Mouse (Mus musculus): ENCODE data around the gene Palm3.
A peak's percentile ranks its signal among the peaks of the same experiment; 100 is the strongest.

The Palm3 gene

DNA sequence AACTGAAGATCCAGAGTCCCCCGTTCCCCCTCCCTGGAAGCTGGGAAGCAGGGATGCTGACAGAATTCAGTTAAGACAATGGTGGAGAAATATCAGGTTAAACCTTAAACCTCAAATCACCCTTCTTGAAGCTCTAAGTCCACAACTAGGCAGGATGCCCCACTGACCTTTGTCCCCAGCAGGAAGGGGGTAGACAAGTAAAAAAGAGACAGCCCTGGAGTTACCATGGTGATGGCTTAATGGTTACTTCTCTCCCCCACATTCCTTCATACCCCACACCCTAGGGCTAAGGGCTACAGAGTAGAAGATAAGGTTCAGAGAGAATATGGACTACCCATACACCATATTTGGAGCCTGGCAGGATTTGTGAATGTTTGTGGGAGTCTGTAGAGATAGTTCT, 2.4 kb downstream of the Palm3 start:
- no peak for DNase-seq (ENCODE audit: low spot score in 2 of 2)

DNA sequence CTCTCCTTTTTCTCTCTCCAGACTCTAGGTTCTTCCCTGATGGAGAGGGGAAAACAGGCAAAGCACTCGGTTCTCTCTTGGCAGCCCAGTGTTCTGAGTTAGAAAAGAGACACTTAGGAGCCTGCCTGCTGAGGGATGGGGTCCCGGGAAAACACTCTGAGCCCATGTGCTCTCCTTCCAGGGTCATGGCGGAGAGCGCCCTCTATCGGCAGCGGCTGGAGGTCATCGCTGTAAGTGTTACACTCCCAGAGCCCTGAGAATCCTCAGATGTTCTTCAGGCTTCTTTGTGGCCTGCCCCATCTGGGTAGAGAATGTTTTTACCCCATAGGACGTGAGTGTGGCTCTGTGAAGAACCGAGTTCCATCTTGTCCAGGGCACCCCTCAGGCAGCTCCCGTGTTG, 2.9 kb downstream of the Palm3 start:
- no peak for DNase-seq (ENCODE audit: low spot score in 2 of 2)

DNA sequence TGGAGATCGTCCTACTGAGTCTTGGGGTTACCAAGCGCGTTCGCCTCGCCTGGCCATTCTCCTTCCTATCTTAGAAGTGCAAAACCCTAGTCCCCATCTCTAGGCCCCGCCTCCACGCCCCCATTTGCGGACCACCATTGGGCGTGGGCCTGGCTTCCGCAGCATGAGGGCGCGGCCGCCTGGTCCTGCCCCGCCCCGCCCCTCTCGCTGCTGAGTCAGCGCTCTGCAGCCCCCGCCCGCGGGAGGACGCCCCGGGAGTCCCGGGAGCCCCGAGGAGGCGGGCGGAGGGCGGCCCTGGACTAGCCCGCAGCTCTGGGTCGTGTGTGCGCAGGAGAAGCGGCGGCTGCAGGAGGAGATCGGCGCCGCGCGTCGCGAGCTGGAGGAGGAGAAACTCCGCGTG, 4.6 kb downstream of the Palm3 start:
- no peak for DNase-seq (ENCODE audit: low spot score in 2 of 2)

DNA sequence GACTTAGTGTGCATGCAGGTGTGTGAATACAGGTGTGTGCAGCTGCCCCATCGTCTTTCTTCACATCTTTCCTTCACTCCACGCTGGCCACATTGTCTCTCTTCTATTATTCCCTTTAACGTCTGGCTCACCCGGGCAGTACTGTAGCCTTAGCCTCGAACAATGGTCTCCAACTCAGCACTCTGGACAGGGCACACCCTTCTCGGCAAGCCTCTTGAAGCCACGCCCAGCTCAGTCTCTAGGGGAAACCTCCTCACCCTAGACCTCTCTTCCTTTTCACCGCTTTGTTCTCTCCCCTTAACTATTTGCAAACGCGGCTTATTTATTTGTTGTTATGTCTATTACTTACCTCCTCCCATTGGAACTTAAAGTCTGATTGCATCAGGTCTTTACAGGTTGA, 6.2 kb downstream of the Palm3 start:
- no peak for DNase-seq (ENCODE audit: low spot score in 2 of 2)

DNA sequence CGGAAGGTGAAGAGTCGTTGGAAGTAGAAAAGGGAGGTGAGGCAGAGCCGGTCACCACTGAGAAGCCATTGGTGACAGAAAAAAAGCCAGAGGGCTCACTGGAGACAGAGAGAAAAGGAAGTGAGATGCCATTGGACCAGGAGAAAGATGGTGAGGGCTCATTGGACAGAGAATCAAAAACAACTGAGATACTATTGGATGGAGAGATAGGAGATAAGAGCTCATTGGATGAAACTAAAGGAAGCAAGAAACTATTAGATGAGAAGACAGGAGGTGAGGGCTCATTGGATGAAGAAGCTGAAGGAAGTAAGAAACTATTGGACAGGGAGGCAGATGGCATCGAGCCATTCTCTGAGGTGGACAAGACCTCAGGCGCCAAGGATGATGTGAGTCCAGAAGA, 8.0 kb downstream of the Palm3 start:
- DNase-seq (ENCODE audit: low spot score in 2 of 2): no peak

DNA sequence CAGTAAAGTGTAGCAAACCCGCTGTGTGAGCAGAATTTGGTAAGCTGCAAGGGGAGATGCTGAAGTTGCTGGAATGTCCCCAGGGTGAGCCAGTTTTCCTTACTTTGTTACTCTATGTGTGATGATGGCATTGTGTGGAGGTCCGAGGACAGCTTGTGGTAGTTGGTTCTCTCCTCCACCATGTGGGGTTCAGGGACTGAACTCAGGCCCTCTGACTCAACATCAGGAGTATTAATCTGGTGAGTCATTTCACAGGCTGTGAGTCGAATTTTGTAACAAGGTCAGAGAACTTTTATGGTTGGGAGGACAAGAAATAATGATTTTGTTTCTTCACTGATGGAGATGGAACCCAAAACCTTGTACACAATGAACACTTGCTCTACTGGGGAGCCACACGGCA, 11.5 kb downstream of the Palm3 start:
- no peak for DNase-seq (ENCODE audit: low spot score in 2 of 2)

DNA sequence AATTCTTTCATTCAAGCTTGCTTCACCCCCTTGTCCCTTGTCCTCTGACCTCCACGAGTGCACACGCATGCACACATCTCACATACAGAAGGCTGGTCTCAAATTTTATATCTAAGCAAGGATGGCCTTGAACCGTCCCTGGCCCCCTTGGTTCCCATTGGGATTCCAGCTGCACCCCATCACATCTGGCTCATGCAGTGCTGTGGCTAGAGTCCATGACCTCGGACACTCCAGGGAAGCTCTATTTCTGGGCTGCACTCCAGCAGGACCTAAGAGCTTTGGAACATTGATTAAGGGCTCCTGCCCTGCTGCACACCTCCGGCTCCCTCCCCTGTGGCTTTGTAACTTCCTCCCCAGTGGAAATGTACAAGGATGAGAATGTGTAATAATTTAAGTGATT, 16.7 kb downstream of the Palm3 start:
- DNase-seq (ENCODE audit: low spot score in 2 of 2): no peak

DNA sequence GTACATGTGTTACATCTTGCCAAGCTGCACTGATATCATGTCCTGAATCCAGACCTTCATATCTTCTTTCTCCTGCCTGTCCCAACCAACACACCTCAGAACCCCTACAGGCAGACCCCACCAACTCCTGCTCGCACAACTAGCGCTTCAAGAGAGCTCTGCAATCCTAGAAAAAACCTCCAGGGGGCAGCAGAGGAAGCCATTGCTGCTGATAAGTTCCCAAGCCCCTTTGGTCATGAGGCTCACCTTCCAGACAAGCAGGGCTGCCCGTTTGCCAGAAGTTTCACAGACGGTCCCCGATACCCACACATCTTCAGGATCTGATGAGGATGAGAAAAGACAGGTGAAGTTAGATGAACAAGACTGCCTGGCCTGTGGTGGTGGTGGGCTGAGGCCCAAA, 17.8 kb downstream of the Palm3 start:
- peak; percentile 58 to 68 for DNase-seq (ENCODE audit: low spot score in 2 of 2)

DNA sequence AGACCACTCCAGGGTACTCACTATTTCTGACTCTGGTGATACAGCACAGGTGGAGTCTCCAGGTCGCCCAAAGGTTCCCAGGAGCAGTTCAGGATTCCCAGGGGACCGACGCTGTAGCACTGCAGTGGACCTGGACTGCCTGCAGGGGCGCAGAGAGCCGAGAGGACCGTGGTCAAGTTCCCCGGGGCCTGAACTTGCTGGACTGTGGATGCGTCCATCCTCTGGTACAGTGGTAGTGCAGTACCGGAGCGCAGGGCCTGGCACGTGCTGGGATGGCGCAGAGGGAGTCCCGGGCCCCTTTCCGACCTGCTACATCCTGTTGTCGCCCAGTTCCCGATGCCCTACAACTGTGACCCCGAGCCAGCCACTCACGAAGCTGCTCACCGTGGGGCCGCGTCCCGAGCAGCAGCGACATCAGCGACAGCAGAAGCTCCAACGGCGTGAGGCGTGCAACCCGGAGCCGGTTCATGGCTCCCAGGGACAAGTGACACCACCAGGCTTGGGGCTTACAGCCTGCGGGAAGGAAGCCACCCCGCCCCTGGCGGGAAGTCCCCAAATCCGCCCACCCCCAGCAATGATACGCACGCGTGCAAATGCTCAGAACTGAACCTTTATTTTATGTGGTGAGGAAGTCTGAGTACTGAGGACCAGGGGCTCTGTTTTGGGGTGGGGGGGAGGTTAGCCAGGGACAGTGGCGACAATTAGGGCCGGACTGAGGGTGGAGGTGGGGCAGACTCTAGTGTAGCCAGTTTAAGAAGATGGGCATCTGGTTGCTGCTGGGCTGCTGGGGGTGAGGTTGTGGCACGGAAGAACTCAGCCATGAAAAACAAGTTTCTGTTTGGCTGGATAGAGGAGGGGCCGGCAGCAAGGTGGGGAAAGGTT, 21.0 kb downstream of the Palm3 start, which contains the start of gene Il27ra:
Gene Il27ra (minus strand): TSS at position 524 of the 882 bp plus-strand sequence.
- peak in 1 of 2 experiments; percentile 20 for DNase-seq (ENCODE audit: low spot score in 2 of 2)

DNA sequence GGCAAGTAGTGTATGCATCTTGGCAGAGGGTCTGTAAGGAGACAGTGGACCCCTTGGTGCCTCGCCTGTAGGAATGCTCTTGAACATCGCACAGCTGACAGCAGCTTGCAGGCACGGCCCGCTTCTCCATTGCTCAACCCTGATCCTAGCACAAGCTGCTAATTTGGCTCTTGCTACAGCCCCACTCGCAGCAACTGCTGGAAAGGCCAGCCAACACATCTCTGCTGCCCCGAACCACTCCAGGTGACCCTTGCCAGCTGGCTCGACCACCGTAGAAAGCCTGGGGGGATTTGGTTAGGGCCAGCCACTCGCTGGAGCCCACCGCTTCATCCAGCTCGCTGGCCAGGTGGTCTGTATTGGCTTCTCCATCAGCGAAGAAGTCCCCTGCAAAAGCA, 21.7 kb downstream of the Palm3 start:
- no peak for DNase-seq (ENCODE audit: low spot score in 2 of 2)

DNA sequence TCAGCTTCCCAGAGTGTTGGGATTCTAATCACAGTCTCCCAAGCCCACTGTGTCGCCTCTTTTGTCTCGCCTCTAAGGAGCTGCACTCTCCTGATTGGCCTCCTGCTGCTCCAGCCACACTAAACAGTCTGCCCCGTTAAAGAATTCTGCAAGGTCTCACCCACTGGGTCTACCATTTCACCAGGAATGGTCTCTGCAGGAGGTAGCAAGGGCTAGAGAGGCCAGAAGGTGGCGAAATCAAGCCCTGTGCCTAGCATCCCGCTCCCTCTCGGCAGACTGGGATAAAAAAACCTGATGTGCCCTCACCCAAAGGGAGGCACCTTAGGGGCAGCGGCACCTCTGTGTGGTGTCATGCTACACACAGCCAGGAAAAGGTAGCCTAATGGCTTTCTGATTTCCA, 22.8 kb downstream of the Palm3 start:
- DNase-seq (ENCODE audit: low spot score in 2 of 2): no peak

DNA sequence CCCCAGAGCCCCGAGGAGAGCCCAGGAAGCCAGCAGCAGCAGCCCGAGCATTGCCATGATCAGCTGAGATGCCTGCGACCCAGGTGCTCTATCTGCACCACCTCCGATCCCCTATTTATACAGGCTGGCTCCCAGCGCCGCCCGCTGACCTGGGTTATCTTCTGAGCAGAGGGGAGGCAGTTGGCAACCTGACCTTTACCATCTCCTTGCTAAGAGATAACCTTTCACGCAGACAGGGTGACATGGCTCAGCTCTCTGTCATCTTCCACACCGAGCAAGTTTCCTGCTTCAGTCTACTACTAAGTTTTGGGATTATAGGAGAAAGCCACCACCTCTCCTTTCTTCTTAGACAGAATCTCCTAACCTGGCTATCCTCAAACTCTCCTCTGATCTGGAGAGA, 23.6 kb downstream of the Palm3 start, which contains the start of gene Rln3:
Gene Rln3 (minus strand): TSS at position 101 of the 400 bp plus-strand sequence.
- DNase-seq (ENCODE audit: low spot score in 2 of 2): no peak

DNA sequence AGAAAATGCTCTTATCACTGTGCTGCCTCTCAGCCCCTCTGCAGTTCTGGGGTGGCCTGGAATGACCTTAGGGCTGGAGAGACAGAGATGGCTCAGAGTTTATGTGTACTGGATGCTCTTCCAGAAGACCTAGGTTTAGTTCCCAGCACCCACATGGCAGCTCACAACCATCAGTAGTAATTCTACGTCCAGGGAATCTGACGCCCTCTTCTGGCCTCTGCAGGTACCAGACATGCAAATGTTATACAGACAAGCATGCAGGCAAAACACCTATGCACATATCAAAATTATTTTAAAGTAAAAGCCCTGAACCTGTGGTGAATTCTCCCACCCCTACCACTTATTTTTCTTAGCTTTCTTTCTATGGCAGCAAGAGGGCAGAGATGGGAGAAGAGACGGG, 25.2 kb downstream of the Palm3 start:
- no peak for DNase-seq (ENCODE audit: low spot score in 2 of 2)

DNA sequence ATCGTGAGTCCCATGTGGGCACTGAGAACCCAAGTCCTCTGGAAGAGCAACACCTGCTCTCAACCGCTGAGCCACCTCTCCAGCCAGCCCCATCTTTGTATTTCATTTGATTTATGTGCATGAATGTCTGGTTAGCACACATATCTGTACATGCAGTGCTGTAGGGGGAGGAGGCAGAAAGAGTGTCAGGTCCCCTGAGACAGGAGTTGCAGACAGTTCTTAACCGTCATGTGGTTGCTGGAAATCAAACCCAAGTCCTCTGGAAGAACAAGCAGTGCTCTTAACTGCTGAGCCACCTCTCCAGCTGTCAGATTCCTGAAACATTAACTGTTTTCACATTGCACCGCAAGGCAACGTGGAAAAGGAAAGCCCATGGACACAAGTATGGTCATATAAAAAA, 26.9 kb downstream of the Palm3 start:
- DNase-seq (ENCODE audit: low spot score in 2 of 2): no peak

DNA sequence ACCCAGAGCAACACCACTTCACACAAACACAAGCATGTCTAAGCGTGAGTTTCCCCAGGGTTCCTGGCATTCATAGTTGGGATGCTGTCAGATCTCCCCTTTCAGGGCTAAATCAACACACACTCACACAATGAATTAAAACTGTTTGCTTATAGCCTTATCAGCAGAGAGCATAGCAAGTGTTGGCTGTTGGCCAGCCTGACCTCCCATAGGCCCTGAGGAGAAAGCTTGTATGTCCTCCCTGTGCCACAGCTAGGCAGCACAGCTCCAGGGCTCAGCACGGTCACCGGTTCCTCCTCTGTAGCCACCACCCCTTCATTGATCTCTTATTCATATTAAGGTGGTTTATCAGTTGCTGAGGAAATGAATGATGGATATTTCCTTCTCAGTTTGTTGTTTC, 31.5 kb downstream of the Palm3 start:
- no peak for DNase-seq (ENCODE audit: low spot score in 2 of 2)

DNA sequence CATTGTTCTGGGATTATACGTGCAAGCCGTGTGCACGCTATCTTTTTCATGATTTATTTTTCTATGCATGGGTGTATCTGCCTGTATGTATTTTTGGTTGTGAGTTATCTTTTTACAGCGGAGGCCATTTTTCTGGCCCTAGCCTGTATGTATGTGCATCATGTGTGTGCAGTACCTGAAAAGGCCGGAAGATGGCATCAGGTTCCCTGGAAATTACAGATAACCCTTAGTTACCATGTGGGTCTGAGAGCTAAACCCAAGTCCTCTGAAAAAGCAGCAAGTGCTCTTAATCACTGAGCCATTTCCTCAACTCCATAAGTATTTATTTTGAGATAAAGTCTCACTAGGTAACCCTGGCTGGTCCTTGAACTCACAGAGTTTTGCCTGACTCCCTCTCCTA, 32.0 kb downstream of the Palm3 start:
- no peak for DNase-seq (ENCODE audit: low spot score in 2 of 2)

DNA sequence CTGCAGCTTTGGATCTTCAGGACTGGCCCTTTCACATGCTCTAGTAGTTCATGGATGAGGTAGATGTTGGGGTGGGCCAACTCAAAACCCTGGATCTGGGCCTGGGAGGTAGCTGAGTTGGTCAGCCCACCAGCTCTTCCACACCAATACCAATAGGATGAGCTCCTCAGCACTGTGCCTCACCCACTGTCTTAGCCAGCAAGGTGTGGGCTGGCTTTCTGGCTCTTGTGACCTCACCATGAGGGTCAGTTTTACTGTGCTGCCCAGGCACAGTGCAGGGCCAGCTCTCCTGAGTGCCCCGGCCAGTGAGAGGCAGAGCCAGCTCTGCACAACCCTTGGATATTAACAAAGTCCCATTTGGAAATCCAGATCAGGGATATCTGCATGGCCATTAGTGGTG, 36.6 kb downstream of the Palm3 start:
- DNase-seq (ENCODE audit: low spot score in 2 of 2): no peak

DNA sequence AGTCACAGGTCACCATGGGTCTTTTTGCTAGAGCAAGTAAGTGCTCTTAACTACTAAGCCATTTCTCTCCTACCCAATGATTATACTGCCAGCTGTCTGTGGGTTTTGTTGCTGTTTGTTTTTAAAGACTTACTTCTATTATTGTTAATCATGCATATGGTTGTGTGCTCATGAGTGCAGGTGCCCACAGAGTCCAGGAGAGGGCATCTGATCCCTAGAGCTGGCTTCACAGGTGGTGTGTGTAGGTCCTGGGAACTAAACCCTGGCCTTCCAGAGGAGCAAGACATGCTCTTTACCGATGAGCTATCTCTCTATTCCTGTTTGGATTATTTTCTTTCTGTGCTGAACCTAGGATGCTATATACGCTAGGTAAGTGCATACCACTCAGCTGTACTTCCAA, 38.0 kb downstream of the Palm3 start:
- no peak for DNase-seq (ENCODE audit: low spot score in 2 of 2)

DNA sequence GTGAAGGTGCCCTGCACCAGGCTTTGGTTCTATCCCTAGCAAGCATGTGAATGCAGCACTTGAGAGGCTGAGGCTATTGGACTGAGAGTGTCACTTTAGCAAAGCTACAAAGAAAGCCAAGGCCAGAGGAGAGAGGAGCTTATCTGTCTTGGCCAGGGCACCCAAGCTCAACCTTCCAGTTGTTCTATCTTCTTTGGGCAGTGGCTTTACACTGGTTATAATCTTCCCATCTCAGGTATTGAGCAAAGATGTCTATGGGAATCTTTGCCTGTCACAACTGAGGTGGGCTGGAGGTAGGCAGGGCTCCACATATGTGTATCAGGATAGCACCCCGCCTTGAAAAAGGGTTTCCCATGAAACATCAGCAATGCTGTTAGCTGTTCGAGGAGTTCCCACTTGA, 39.0 kb downstream of the Palm3 start:
- no peak for DNase-seq (ENCODE audit: low spot score in 2 of 2)

DNA sequence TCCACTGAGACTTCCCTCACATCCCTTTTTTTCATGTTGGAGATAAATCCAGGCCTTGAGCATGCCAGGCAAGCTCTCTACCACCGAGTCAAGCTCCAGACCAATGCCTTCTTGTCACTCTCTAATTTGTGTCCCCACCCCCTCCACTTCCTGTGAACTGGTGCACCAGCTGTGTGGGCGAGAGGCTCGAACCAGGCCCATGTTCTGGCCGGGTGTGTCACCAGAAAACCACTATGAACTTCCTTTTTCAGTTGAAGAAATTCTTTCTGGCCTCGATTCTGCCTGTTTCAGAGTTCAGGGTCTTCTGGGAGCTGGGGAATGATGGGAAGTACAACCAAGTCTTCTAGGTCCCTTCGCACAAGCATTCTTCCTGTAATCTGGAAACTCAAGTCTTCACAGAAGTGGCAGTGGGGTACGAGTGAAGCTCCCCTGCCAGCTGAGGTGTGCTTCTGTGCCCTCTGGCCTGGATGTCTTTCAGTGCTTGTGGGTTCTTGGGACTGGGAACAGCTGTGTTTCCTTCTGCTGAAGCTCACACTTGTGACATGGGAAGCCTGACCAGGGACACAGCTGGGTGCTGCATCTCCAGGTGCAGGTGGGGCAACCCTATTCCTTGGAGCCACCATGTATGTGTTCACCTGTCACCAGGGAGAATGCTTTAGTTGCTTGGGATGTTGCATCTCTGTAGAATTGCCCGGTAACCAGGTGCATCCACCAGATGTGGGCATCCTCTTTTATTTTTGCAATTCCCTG, 42.8 kb downstream of the Palm3 start:
- no peak for DNase-seq (ENCODE audit: low spot score in 2 of 2)

DNA sequence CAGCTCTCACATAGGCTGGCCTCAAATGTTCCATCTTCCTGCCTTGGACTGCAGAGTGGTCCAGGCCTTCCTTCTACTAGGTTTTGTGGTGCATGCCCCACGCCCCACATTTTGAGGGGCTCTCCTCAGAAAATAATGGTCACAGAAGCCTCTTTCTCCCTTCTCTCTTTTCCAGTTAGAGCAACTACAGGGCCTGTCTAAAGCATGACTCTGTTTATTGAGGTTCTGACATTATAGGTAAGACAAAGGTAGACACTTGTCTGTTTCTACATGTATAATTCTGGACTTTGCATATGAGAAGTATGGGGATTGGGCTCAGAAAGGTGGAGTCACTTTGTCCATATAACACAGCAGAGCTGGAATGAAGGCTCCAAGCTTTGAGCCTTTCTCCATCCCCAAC, 43.8 kb downstream of the Palm3 start, which contains the start of gene Gm10643:
Gene Gm10643 (minus strand): TSS at position 101 of the 400 bp plus-strand sequence.
- no peak for DNase-seq (ENCODE audit: low spot score in 2 of 2)

DNA sequence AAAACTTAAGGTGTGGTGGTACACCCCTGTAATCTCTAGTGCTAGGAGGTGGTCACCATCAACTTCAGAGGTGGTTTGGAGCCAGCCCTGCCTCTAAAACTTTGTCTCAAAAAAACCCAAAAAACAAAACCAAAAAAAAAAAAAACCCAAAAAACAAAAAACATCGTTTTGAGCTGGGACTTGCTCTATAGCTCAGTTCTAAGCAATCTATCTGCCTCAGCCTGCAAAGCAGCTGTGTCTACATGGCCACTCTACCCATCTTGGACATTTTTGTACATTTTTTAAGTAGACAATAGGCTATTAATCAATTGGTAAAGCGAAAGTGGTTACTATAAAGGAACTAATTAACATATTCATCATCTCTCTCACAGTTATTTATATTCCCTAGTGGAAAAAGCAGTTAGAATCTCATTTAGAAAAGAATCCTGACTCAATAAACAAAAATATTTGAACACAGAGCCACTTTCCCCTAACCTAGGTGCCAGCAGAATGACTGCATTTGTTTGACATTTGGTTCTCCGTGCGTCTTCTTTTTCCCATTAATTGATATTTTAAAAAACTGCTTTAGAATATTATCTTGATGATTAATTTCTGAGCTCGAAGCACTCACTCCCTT, 44.3 kb downstream of the Palm3 start:
- DNase-seq (ENCODE audit: low spot score in 2 of 2): no peak
